Mouse (Mus musculus) mouse trophoblast stem cell (cell line): Measurements from ENCODE around the gene Hoga1.

Experiments used
- in situ Hi-C, 2 experiments: fragments of 300-500 bp; cut with MseI, MboI; formaldehyde crosslinking; loops; 2 replicates in 1 of 2; 3 replicates in 1 of 2; pipeline ENCODE4 v1.15.1; 2025

Hoga1 gene

DNA sequence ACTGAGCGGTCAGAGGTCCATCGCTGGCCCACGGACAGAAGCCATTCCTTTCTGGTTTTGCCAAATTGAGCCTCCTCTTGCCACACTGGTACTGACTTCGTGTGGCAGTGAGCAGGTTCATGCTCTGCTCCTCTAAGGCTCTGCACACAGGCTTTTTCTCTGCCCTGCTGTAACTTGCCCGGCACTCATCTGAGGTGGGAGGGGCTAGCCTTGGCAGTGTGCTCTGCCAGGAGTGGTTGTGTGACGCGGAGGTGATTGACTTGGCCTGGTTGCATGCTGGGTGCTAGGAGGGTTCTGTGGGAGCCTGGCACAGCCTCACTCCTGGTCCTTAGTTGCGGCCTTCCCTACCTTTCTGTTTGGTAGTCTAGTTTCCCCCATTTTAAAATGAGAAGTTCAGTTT lies 75.0 kb downstream of the Hoga1 start:
- in situ Hi-C loops = no loop called here
